Mouse (Mus musculus): Measurements from ENCODE around the gene Scrg1. TPM values are rescaled to one million over a fixed set of nuclear protein-coding genes. Genes with fewer than 3 reads are reported as not detected.
A peak's percentile ranks its signal among the peaks of the same experiment; 100 is the strongest.

The Scrg1 gene
- total and polyA plus RNA-seq, 2 experiments from 2014 or later: 16.3 to 35.2 TPM

GRCm38 (mm10) chr8:57478406-57478805 lies 22.7 kb downstream of the Scrg1 start:
- Histone ChIP-seq H3K36me3 (ENCODE audit: insufficient read depth, low read length) (no peaks in the 10 kb centered on the region), H3K4me2 (ENCODE audit: low read depth, low read length, poor library complexity, severe bottlenecking) (no peak overlapping the region), H3K27ac (ENCODE audit: low read depth, low read length) (no peak overlapping the region), H3K4me1 (ENCODE audit: insufficient read depth, low read length) (no peaks in the 10 kb centered on the region), H3K27me3 (ENCODE audit: insufficient read depth, low read length) (no peaks in the 10 kb centered on the region), H3K9ac (replicated peaks; ENCODE audit: low read length, poor library complexity, severe bottlenecking) (no peak overlapping the region), H3K9me3 (ENCODE audit: low read length) (no peaks in the 10 kb centered on the region), H3K4me3 (ENCODE audit: low read depth, low read length) (no peak overlapping the region)
- no peak for ATAC-seq (ENCODE audit: low FRiP score)
- DNase-seq (ENCODE audit: low spot score): no peak
- WGBS: 75% methylated on average over 3 of the region's 3 CpGs
- TF ChIP-seq CTCF (IDR thresholded peaks at IDR 0.05): no peak

- no peak overlapping the region for H3K4me2 ChIP-seq (ENCODE audit: low read depth, low read length, poor library complexity, severe bottlenecking)
- TF ChIP-seq CTCF (IDR thresholded peaks at IDR 0.05): no peak
- no peak overlapping the region for H3K27ac ChIP-seq (ENCODE audit: low read depth, low read length)
- 94% methylated on average over 8 of the region's 8 CpGs for WGBS
- DNase-seq (ENCODE audit: low spot score): no peak
- no peaks in the 10 kb centered on the region for H3K36me3 ChIP-seq (ENCODE audit: insufficient read depth, low read length)
- H3K27me3 ChIP-seq (ENCODE audit: insufficient read depth, low read length): no peaks in the 10 kb centered on the region
- no peaks in the 10 kb centered on the region for H3K9me3 ChIP-seq (ENCODE audit: low read length)
- ATAC-seq (ENCODE audit: low FRiP score): no peak
- H3K9ac ChIP-seq (replicated peaks; ENCODE audit: low read length, poor library complexity, severe bottlenecking): no peak overlapping the region
- no peak overlapping the region for H3K4me3 ChIP-seq (ENCODE audit: low read depth, low read length)
- H3K4me1 ChIP-seq (ENCODE audit: insufficient read depth, low read length): no peaks in the 10 kb centered on the region
Measured at GRCm38 (mm10) chr8:57479700-57480099, 24.0 kb downstream of the Scrg1 start.

GRCm38 (mm10) chr8:57480606-57481005 lies 24.9 kb downstream of the Scrg1 start:
- H3K36me3 ChIP-seq (ENCODE audit: insufficient read depth, low read length): no peaks in the 10 kb centered on the region
- no peak overlapping the region for H3K27ac ChIP-seq (ENCODE audit: low read depth, low read length)
- 84% methylated on average over 4 of the region's 4 CpGs for whole genome bisulfite sequencing
- H3K27me3 ChIP-seq (ENCODE audit: insufficient read depth, low read length): no peaks in the 10 kb centered on the region
- 0 out of 2 replicates have a peak, but pooled peaks cover 2% of the 10 kb centered on the region for H3K4me1 ChIP-seq (ENCODE audit: insufficient read depth, low read length)
- no peak overlapping the region for H3K4me3 ChIP-seq (ENCODE audit: low read depth, low read length)
- no peak overlapping the region for H3K4me2 ChIP-seq (ENCODE audit: low read depth, low read length, poor library complexity, severe bottlenecking)
- TF ChIP-seq CTCF (IDR thresholded peaks at IDR 0.05): no peak
- no peak for ATAC-seq (ENCODE audit: low FRiP score)
- no peak for DNase-seq (ENCODE audit: low spot score)
- H3K9ac ChIP-seq (replicated peaks; ENCODE audit: low read length, poor library complexity, severe bottlenecking): no peak overlapping the region
- H3K9me3 ChIP-seq (ENCODE audit: low read length): no peaks in the 10 kb centered on the region

- H3K4me3 ChIP-seq (ENCODE audit: low read depth, low read length): peak overlapping the region; percentile 87
- H3K27ac ChIP-seq (ENCODE audit: low read depth, low read length): peak overlapping the region; percentile 79
- H3K9ac ChIP-seq (replicated peaks; ENCODE audit: low read length, poor library complexity, severe bottlenecking): peak overlapping the region; percentile 74
- no peaks in the 10 kb centered on the region for H3K9me3 ChIP-seq (ENCODE audit: low read length)
- peak; percentile 73 for ATAC-seq (ENCODE audit: low FRiP score)
- no peaks in the 10 kb centered on the region for H3K27me3 ChIP-seq (ENCODE audit: insufficient read depth, low read length)
- H3K4me2 ChIP-seq (ENCODE audit: low read depth, low read length, poor library complexity, severe bottlenecking): peak overlapping the region; percentile 77
- TF ChIP-seq CTCF (IDR thresholded peaks at IDR 0.05): 0 out of 2 replicates have a peak, but pooled peaks have one; percentile 9
- peak; percentile 53 for DNase-seq (ENCODE audit: low spot score)
- H3K36me3 ChIP-seq (ENCODE audit: insufficient read depth, low read length): no peaks in the 10 kb centered on the region
- H3K4me1 ChIP-seq (ENCODE audit: insufficient read depth, low read length): 0 out of 2 replicates have a peak, but pooled peaks cover 2% of the 10 kb centered on the region
- under 1% methylated on average over 54 of the region's 54 CpGs for WGBS
Measured at GRCm38 (mm10) chr8:57486491-57487440, 31.0 kb downstream of the Scrg1 start.

GRCm38 (mm10) chr8:57487441-57488155 lies 31.9 kb downstream of the Scrg1 start, which contains the start of gene Sap30:
TSS of gene Sap30 (minus strand) at chr8:57487860.
- Histone ChIP-seq H3K4me2 (ENCODE audit: low read depth, low read length, poor library complexity, severe bottlenecking) (peak within 1 kb of the TSS; percentile 77), H3K9me3 (ENCODE audit: low read length) (no peaks in the 10 kb centered on the region), H3K4me1 (ENCODE audit: insufficient read depth, low read length) (0 out of 2 replicates have a peak, but pooled peaks cover 2% of the 10 kb centered on the region), H3K4me3 (ENCODE audit: low read depth, low read length) (peak within 1 kb of the TSS; percentile 87), H3K27ac (ENCODE audit: low read depth, low read length) (peak within 1 kb of the TSS; percentile 79), H3K36me3 (ENCODE audit: insufficient read depth, low read length) (no peaks in the 10 kb centered on the region), H3K9ac (replicated peaks; ENCODE audit: low read length, poor library complexity, severe bottlenecking) (peak within 1 kb of the TSS; percentile 74), H3K27me3 (ENCODE audit: insufficient read depth, low read length) (no peaks in the 10 kb centered on the region)
- peak; percentile 99 for DNase-seq (ENCODE audit: low spot score)
- WGBS: under 1% methylated on average over 65 of the region's 66 CpGs
- no peak for TF ChIP-seq CTCF (IDR thresholded peaks at IDR 0.05)
- peak; percentile 97 for ATAC-seq (ENCODE audit: low FRiP score)

Measured in midbrain, postnatal 0 days (tissue).